Mouse (Mus musculus): ENCODE results near the gene Clybl. TPM values are rescaled to one million over a fixed set of nuclear protein-coding genes. Genes with fewer than 3 reads are reported as not detected.

Gene Clybl
- polyA plus RNA-seq, 1 experiment from 2014 or later: 35.6 TPM

DNA sequence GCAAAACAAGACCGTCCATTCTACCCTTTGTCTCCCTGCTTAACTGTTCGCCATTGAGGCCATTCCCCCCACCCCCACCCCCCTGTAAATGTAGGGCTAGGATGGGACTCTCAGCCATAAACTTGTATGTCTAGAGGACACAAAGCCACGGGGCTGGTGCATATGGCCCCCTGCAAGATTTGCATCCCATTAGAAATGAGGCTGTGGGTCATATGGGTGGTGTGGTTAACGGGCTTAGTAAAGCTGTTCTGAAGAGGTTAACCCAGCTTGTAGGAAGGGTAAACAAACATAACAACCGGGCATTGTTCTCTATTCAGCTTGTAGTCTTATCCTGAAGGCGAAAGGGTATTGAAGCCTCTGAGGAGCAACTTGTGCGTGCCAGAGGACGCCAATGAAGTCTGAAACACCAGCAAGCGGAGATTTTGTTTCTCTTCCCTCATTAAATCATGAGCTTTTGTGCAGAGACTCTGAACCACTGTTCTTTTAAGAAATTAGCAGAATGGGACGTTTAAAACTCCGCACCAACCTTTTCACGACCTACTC is 221.3 kb downstream of the Clybl start:
- Histone ChIP-seq H3K4me1 (ENCODE audit: insufficient read depth, low read length) (peaks cover 16% of the 10 kb centered on the region), H3K4me2 (replicated peaks; ENCODE audit: low read depth, low read length) (no peak overlapping the region), H3K36me3 (ENCODE audit: insufficient read depth, low read length) (no peaks in the 10 kb centered on the region), H3K9me3 (ENCODE audit: low read length) (no peaks in the 10 kb centered on the region), H3K4me3 (ENCODE audit: low read length) (no peak overlapping the region), H3K27ac (ENCODE audit: low read length) (no peak overlapping the region), H3K9ac (replicated peaks; ENCODE audit: low read length) (no peak overlapping the region), H3K27me3 (ENCODE audit: insufficient read depth, low read length) (peaks cover 41% of the 10 kb centered on the region)
- 55% methylated on average over 12 of the region's 12 CpGs for WGBS
- ATAC-seq (ENCODE audit: low FRiP score, low TSS enrichment): no peak

DNA sequence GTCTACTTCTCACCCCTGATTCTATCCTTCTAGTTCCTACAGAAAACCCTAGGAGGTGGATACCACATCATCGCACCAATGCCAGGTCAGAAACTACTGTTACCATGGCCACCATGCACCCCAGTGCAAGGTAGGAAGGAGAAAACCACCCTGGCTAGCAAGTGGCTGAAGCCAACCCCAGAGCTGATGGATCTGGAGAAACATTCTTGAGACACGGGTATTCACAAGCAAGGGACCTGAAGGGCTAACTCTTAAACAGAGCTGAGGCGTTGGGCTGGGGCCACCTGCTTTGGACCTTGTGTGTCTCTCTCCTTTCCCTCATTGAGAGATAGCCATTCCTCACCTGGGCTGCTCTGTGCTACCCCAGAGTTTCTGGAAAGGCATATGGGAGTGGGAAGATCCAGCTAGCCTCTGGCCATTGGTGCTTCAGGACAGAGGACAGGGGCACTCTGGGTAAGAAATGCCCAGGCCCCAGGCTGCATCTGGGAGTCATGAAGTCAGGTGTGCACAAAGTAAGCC is 222.0 kb downstream of the Clybl start:
- Histone ChIP-seq H3K4me2 (replicated peaks; ENCODE audit: low read depth, low read length) (no peak overlapping the region), H3K9me3 (ENCODE audit: low read length) (no peaks in the 10 kb centered on the region), H3K27ac (ENCODE audit: low read length) (no peak overlapping the region), H3K9ac (replicated peaks; ENCODE audit: low read length) (no peak overlapping the region), H3K36me3 (ENCODE audit: insufficient read depth, low read length) (no peaks in the 10 kb centered on the region), H3K27me3 (ENCODE audit: insufficient read depth, low read length) (peaks cover 48% of the 10 kb centered on the region), H3K4me1 (ENCODE audit: insufficient read depth, low read length) (peaks cover 16% of the 10 kb centered on the region), H3K4me3 (ENCODE audit: low read length) (no peak overlapping the region)
- 92% methylated on average over 3 of the region's 3 CpGs for WGBS
- no peak for ATAC-seq (ENCODE audit: low FRiP score, low TSS enrichment)

DNA sequence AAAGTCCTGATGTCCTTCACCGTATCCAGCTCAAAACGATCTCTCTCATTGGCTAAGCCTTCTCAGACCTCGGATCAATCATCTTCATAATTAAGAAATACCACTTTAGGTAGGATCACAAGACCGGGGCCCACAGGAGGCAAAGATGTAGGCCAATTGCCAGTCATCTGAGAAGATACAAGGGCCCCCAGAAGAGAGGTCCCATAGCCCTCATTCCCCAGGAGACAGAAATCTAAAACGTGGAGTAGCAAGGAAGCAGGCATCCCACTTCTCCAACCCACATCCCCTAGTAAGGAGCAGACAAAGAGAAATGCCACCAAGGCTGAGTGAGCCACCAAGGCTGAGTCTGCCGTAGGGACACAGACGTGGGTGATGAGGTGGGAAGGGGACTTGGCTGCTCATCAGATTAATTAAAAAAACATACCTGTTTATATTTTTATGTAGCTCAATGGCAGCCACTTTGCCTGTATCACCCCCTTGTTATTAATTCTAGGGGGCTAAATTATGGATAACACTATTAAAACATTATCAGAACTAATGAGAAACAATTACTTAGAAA is 223.2 kb downstream of the Clybl start:
- Histone ChIP-seq H3K9ac (replicated peaks; ENCODE audit: low read length) (no peak overlapping the region), H3K27me3 (ENCODE audit: insufficient read depth, low read length) (peaks cover 54% of the 10 kb centered on the region), H3K4me2 (replicated peaks; ENCODE audit: low read depth, low read length) (no peak overlapping the region), H3K27ac (ENCODE audit: low read length) (no peak overlapping the region), H3K4me1 (ENCODE audit: insufficient read depth, low read length) (peaks cover 16% of the 10 kb centered on the region), H3K9me3 (ENCODE audit: low read length) (no peaks in the 10 kb centered on the region), H3K4me3 (ENCODE audit: low read length) (no peak overlapping the region), H3K36me3 (ENCODE audit: insufficient read depth, low read length) (no peaks in the 10 kb centered on the region)
- ATAC-seq (ENCODE audit: low FRiP score, low TSS enrichment): no peak
- WGBS: 78% methylated on average over 7 of the region's 7 CpGs

DNA sequence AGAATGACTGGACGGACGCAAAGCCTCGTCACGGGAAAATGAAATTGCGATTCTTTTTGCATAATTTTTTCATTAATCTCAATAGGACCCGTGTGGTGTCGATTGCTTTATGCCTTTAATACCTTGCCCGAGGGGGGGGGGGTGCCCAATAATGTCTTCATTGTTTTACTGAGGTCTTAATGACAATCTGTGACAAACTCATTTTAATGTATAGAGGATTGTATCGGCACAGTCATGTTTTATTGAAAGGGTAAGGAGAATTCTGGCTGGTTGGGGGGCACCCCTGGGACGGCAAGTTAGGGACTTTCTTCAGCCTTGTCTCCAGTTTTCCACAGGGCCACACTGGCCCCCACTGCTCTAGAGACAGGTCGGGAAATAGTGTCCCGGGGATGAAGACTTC is 223.7 kb downstream of the Clybl start:
- no peak overlapping the region for H3K9ac ChIP-seq (replicated peaks; ENCODE audit: low read length)
- H3K27ac ChIP-seq (ENCODE audit: low read length): no peak overlapping the region
- H3K36me3 ChIP-seq (ENCODE audit: insufficient read depth, low read length): no peaks in the 10 kb centered on the region
- WGBS: 41% methylated on average over 12 of the region's 12 CpGs
- H3K27me3 ChIP-seq (ENCODE audit: insufficient read depth, low read length): peaks cover 60% of the 10 kb centered on the region
- H3K4me2 ChIP-seq (replicated peaks; ENCODE audit: low read depth, low read length): no peak overlapping the region
- no peak for ATAC-seq (ENCODE audit: low FRiP score, low TSS enrichment)
- H3K4me1 ChIP-seq (ENCODE audit: insufficient read depth, low read length): peaks cover 16% of the 10 kb centered on the region
- H3K9me3 ChIP-seq (ENCODE audit: low read length): no peaks in the 10 kb centered on the region
- H3K4me3 ChIP-seq (ENCODE audit: low read length): no peak overlapping the region

DNA sequence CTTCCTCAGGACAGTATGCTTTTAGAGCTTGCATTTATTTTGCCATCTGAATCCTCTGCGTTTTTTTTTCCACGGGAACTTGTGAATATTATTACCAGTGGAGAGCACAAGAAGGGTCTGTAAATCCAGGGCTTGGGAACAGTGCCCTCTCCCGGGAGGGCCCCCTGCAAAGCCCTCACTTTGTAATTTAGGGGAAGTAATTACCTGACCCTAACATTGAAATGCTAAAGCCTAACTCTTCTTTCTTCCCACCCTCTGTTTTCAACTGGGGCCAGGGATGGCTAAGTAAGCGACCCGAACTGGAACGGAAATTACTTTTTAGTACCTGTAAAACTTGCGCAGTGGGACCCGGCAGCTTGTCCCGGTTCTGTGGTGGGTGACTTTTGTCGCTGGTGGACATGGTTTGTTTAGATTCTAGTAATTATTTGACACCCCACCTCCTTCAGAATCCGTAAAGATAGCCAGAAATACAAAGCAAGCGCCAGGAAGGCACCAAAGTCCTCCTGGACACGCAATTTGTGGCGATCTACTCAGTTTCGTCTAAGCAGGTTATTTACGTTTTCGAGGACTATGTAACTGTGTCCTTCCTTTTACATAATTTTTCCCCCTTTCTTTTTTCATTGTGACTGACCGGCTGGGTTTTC is 224.5 kb downstream of the Clybl start:
- H3K27me3 ChIP-seq (ENCODE audit: insufficient read depth, low read length): peaks cover 62% of the 10 kb centered on the region

DNA sequence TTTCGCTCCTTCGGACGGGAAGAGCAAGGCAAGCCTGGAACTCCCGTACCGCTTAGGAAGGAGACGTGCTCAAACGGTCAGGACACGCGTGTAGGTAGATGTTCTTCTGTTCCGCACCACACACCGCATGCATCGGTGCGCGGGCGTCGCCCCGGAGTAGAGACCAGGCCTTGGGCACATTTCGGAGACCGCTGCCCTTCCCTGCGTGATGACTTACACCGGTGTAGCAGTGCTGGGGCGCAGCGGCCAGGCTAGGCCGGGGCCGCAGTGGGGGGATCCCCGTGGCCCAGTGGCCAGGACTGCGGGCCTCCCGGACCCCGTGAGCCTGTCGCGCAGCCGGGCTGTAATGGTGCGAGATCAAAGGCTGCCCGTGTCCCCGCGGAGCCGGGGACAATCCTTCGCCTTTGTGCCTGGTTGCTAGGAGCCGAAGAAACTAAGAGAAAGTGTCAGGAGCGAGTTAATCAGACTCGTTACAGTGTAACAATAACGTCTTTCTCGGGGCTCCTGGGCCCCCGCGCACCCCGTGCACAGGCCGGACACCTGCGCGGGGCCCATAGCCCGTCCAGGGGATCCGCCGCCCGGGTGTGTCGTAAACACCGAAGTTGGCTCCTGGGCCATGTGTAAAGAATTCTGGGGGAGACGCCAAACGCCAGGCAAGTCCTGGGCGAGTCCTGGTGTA is 225.2 kb downstream of the Clybl start:
- peak; percentile 84 for ATAC-seq (ENCODE audit: low FRiP score, low TSS enrichment)
- Histone ChIP-seq H3K36me3 (ENCODE audit: insufficient read depth, low read length) (no peaks in the 10 kb centered on the region), H3K9me3 (ENCODE audit: low read length) (no peaks in the 10 kb centered on the region), H3K27me3 (ENCODE audit: insufficient read depth, low read length) (peaks cover 64% of the 10 kb centered on the region), H3K27ac (ENCODE audit: low read length) (no peak overlapping the region), H3K9ac (replicated peaks; ENCODE audit: low read length) (peak overlapping the region; percentile 42), H3K4me2 (replicated peaks; ENCODE audit: low read depth, low read length) (peak overlapping the region; percentile 62), H3K4me3 (ENCODE audit: low read length) (peak overlapping the region; percentile 42), H3K4me1 (ENCODE audit: insufficient read depth, low read length) (peaks cover 16% of the 10 kb centered on the region)
- WGBS: 1% methylated on average over 58 of the region's 58 CpGs

More for the DNA sequence above, 224.5 kb downstream of the Clybl start:
- peak overlapping the region; percentile 62 for H3K4me2 ChIP-seq (replicated peaks; ENCODE audit: low read depth, low read length)
- ATAC-seq (ENCODE audit: low FRiP score, low TSS enrichment): no peak
- H3K9ac ChIP-seq (replicated peaks; ENCODE audit: low read length): peak overlapping the region; percentile 42
- WGBS: 1% methylated on average over 18 of the region's 18 CpGs
- H3K4me1 ChIP-seq (ENCODE audit: insufficient read depth, low read length): peaks cover 16% of the 10 kb centered on the region
- peak overlapping the region; percentile 42 for H3K4me3 ChIP-seq (ENCODE audit: low read length)
- no peaks in the 10 kb centered on the region for H3K36me3 ChIP-seq (ENCODE audit: insufficient read depth, low read length)
- no peak overlapping the region for H3K27ac ChIP-seq (ENCODE audit: low read length)
- H3K9me3 ChIP-seq (ENCODE audit: low read length): no peaks in the 10 kb centered on the region

DNA sequence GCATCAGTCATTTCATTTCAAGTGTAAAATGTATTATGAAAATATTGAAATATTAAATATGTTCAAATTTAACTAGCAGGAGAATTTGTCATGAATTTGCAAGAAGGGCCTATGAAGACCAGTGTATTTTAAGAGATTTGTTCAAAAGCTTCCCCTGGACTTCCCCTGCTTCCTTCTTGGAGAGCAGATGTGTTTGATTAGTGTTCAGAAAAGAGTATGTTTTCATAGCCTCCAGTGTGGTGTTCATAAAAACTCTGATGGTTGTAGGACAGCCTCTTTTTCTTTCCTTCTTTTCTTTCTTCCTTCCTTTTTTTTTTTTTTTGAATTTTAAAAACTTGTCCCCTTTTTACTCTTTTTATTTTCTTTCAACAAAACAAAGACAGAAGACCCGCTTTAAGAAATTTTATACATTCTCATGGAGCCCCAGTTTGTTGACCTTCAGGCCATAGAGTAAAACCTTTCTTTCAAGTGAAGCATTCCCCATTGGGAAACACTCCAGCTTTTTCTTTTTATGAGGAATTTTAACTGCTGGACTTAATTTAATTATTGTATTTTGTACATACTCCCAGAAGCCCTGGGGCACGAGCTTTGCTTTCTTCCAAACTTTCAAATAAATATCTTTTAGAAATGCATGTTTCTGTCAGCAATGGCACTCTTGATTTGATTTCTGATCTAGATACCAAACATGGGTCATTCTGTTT is 231.5 kb downstream of the Clybl start:
- WGBS: 48% methylated on average over 2 of the region's 2 CpGs
- H3K4me2 ChIP-seq (replicated peaks; ENCODE audit: low read depth, low read length): no peak overlapping the region
- no peak overlapping the region for H3K27ac ChIP-seq (ENCODE audit: low read length)
- no peaks in the 10 kb centered on the region for H3K4me1 ChIP-seq (ENCODE audit: insufficient read depth, low read length)
- H3K9me3 ChIP-seq (ENCODE audit: low read length): no peaks in the 10 kb centered on the region
- no peak overlapping the region for H3K4me3 ChIP-seq (ENCODE audit: low read length)
- H3K36me3 ChIP-seq (ENCODE audit: insufficient read depth, low read length): no peaks in the 10 kb centered on the region
- no peak for ATAC-seq (ENCODE audit: low FRiP score, low TSS enrichment)
- H3K9ac ChIP-seq (replicated peaks; ENCODE audit: low read length): no peak overlapping the region
- H3K27me3 ChIP-seq (ENCODE audit: insufficient read depth, low read length): peaks cover 26% of the 10 kb centered on the region

DNA sequence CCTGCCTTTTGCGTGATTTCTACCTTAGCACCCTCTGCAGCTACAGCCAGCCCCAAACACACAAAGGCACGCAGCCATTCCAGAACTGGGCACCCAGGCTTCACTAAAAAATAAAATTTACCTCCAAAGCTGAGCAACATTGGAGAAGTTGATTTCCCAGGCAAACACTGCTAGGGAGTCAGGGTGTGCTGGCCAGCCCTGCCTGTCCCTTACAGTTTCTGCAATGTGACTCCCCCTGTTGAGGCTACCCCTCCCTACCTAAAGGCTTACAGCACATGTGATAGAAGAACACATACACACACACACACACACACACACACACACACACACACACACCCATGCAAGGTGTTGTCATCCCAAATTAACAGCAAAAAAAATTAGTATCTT is 232.0 kb downstream of the Clybl start:
- Histone ChIP-seq H3K9me3 (ENCODE audit: low read length) (no peaks in the 10 kb centered on the region), H3K4me2 (replicated peaks; ENCODE audit: low read depth, low read length) (no peak overlapping the region), H3K4me1 (ENCODE audit: insufficient read depth, low read length) (no peaks in the 10 kb centered on the region), H3K27ac (ENCODE audit: low read length) (no peak overlapping the region), H3K36me3 (ENCODE audit: insufficient read depth, low read length) (no peaks in the 10 kb centered on the region), H3K4me3 (ENCODE audit: low read length) (no peak overlapping the region), H3K27me3 (ENCODE audit: insufficient read depth, low read length) (peaks cover 21% of the 10 kb centered on the region; the same call in 1 of the 2 replicates), H3K9ac (replicated peaks; ENCODE audit: low read length) (no peak overlapping the region)
- 51% methylated on average over 2 of the region's 2 CpGs for WGBS
- no peak for ATAC-seq (ENCODE audit: low FRiP score, low TSS enrichment)

DNA sequence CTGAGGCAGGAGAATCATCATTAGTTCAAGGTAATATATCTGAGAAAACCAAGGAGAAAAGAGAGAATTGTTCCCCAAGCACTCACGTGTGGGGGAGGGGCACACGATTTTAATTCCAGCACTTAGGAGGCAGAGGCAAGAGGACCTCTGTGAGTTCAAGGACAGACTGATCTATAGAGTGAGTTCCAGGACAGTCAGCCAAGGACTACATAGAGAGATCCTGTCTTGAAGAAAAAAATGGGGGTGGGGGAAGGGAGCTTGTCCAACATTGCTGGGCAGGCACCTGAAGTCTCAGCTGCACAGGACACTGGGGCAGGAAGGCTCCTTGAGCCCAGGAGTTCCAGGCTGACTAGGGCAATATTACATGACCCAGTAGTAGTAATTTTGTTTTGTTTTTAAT is 233.3 kb downstream of the Clybl start:
- Histone ChIP-seq H3K4me2 (replicated peaks; ENCODE audit: low read depth, low read length) (no peak overlapping the region), H3K4me1 (ENCODE audit: insufficient read depth, low read length) (no peaks in the 10 kb centered on the region), H3K36me3 (ENCODE audit: insufficient read depth, low read length) (no peaks in the 10 kb centered on the region), H3K27ac (ENCODE audit: low read length) (no peak overlapping the region), H3K27me3 (ENCODE audit: insufficient read depth, low read length) (peaks cover 14% of the 10 kb centered on the region; the same call in 1 of the 2 replicates), H3K9me3 (ENCODE audit: low read length) (no peaks in the 10 kb centered on the region), H3K4me3 (ENCODE audit: low read length) (no peak overlapping the region), H3K9ac (replicated peaks; ENCODE audit: low read length) (no peak overlapping the region)
- no peak for ATAC-seq (ENCODE audit: low FRiP score, low TSS enrichment)
- WGBS: 89% methylated on average over 2 of the region's 2 CpGs
